28 mouse cellular contexts compared by ENCODE assay signal in the genomic region with DNA sequence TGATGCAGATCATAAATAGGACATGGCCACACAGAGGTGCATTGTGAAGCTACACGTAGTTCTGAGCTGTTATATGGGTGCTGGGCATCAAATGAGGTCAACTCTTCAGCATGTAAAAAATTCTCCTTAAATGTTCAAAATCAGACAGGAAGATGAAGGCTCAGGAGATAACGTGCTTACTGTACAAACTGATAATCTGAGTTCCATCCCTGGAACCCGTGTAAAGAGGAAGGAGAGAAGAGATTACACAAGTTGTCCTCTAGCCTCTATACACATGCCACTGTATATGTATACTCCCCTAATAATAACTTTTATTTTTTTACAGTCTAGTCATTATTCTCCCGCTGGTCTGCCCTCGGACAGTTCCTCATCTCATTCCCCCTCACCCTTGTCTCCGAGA. TPM values are rescaled to one million over a fixed set of nuclear protein-coding genes. Genes with fewer than 3 reads are reported as not detected.
DNase-seq lines count a peak whose midpoint lies in the region; ATAC-seq and TF ChIP-seq lines count a peak whose summit lies in the region.
"Had no signal": no experiment of that assay in that cellular context is flagged by ENCODE, and none has a peak within 500 bp of the region (broad histone marks: within the 10 kb centered on the region; RNA-seq: fewer than 3 reads in every experiment).

No protein-coding gene starts in this region.

- no peaks in the 10 kb centered on the region for H3K9me3 ChIP-seq in liver, embryonic 14.5 days (ENCODE audit: control insufficient read depth, low read length)
- H3K9me3 ChIP-seq in liver, postnatal 0 days (ENCODE audit: low read length), result no peaks in the 10 kb centered on the region
- no peaks in the 10 kb centered on the region for H3K9me3 ChIP-seq in ES-Bruce4 (replicated peaks; ENCODE audit: control insufficient read depth, insufficient read depth, low read length, poor library complexity, severe bottlenecking)
- H3K9me3 ChIP-seq: embryonic facial prominence, embryonic 10.5 days; embryonic facial prominence, embryonic 13.5 days; forebrain, embryonic 12.5 days; forebrain, embryonic 15.5 days; heart, embryonic 10.5 days; hindbrain, embryonic 10.5 days had no signal

- 0 out of 2 replicates have a peak, but pooled peaks have one; percentile 36 for ATAC-seq in liver, embryonic 14.5 days (ENCODE audit: insufficient read depth)
- ATAC-seq in liver, postnatal 0 days, result no peak
- ATAC-seq in granulocyte monocyte progenitor cell, adult 5-6 weeks (replicated peaks; ENCODE audit: poor library complexity, severe bottlenecking), result peak; percentile 14; the same call in 1 of the 2 replicates
- ATAC-seq: forebrain, embryonic 15.5 days; hindbrain, postnatal 0 days; inflammation-experienced regulatory T-cells, adult 6 months; intestine, embryonic 16.5 days had no signal

- TF ChIP-seq POLR2A in ES-Bruce4 (IDR thresholded peaks at IDR 0.05; ENCODE audit: insufficient read depth, low read length), result no peak

- H3K27me3 ChIP-seq in liver, embryonic 14.5 days (ENCODE audit: control insufficient read depth, insufficient read depth, low read length), result no peaks in the 10 kb centered on the region
- H3K27me3 ChIP-seq in liver, postnatal 0 days (ENCODE audit: insufficient read depth, low read length), result no peaks in the 10 kb centered on the region
- no peaks in the 10 kb centered on the region for H3K27me3 ChIP-seq in ES-Bruce4 (ENCODE audit: control insufficient read depth, insufficient read depth, low read length, poor library complexity, severe bottlenecking)
- H3K27me3 ChIP-seq: CH12.LX; embryonic facial prominence, embryonic 13.5 days; forebrain, embryonic 12.5 days; forebrain, embryonic 15.5 days had no signal

- no peak for TF ChIP-seq CTCF in liver, embryonic 14.5 days (IDR thresholded peaks at IDR 0.05; ENCODE audit: low read depth)
- TF ChIP-seq CTCF in liver, postnatal 0 days (IDR thresholded peaks at IDR 0.05; ENCODE audit: low read depth), result no peak
- no peak for TF ChIP-seq CTCF in ES-Bruce4 (IDR thresholded peaks at IDR 0.05; ENCODE audit: low read depth, low read length)

- no peak overlapping the region for H3K4me3 ChIP-seq in liver, embryonic 14.5 days (ENCODE audit: insufficient read depth in 1 of 2, low read depth in 2 of 2, low read length in 2 of 2)
- H3K4me3 ChIP-seq in liver, postnatal 0 days (ENCODE audit: low read depth, low read length), result no peak overlapping the region
- H3K4me3 ChIP-seq in ES-Bruce4 (ENCODE audit: low read depth, low read length), result no peak overlapping the region
- H3K4me3 ChIP-seq: embryonic facial prominence, embryonic 10.5 days; embryonic facial prominence, embryonic 13.5 days; erythroblast, embryonic 14.5 days; forebrain, embryonic 12.5 days; forebrain, embryonic 15.5 days; heart, adult 2 months; heart, embryonic 10.5 days; hindbrain, embryonic 10.5 days had no signal

- no peaks in the 10 kb centered on the region for H3K4me1 ChIP-seq in liver, embryonic 14.5 days (replicated peaks; ENCODE audit: control insufficient read depth in 2 of 2, insufficient read depth in 2 of 2, low read length in 1 of 2)
- peaks cover 6% of the 10 kb centered on the region for H3K4me1 ChIP-seq in liver, postnatal 0 days (ENCODE audit: insufficient read depth)
- H3K4me1 ChIP-seq in ES-Bruce4 (ENCODE audit: control insufficient read depth, insufficient read depth, low read length), result no peaks in the 10 kb centered on the region
- H3K4me1 ChIP-seq: embryonic facial prominence, embryonic 10.5 days; embryonic facial prominence, embryonic 13.5 days; forebrain, embryonic 12.5 days; forebrain, embryonic 15.5 days; hindbrain, embryonic 10.5 days had no signal

- TF ChIP-seq EP300 in liver, embryonic 14.5 days (IDR thresholded peaks at IDR 0.05; ENCODE audit: low read depth), result no peak
- no peak for TF ChIP-seq EP300 in liver, postnatal 0 days (IDR thresholded peaks at IDR 0.05; ENCODE audit: low read depth)
- TF ChIP-seq EP300 in ES-Bruce4 (IDR thresholded peaks at IDR 0.05; ENCODE audit: insufficient read depth, low read depth, low read length), result no peak

- H3K36me3 ChIP-seq in liver, embryonic 14.5 days (replicated peaks; ENCODE audit: control insufficient read depth, insufficient read depth, low read depth), result no peaks in the 10 kb centered on the region
- H3K36me3 ChIP-seq in liver, postnatal 0 days (replicated peaks; ENCODE audit: insufficient read depth, low read length), result no peaks in the 10 kb centered on the region
- H3K36me3 ChIP-seq in ES-Bruce4 (ENCODE audit: control insufficient read depth, insufficient read depth, low read length, poor library complexity, severe bottlenecking), result no peaks in the 10 kb centered on the region
- H3K36me3 ChIP-seq: forebrain, embryonic 12.5 days; forebrain, embryonic 15.5 days; heart, embryonic 10.5 days had no signal

- no peak overlapping the region for H3K9ac ChIP-seq in liver, embryonic 14.5 days (replicated peaks)
- no peak overlapping the region for H3K9ac ChIP-seq in liver, postnatal 0 days (replicated peaks)
- H3K9ac ChIP-seq in ES-Bruce4 (ENCODE audit: low read depth, poor library complexity, severe bottlenecking), result no peak overlapping the region
- H3K9ac ChIP-seq: embryonic facial prominence, embryonic 13.5 days; forebrain, embryonic 12.5 days; forebrain, embryonic 15.5 days; hindbrain, embryonic 14.5 days had no signal

- WGBS in liver, embryonic 14.5 days (ENCODE audit: insufficient replicate concordance), result 34% methylated on average over 6 of the region's 6 CpGs
- WGBS in liver, postnatal 0 days (ENCODE audit: insufficient replicate concordance), result 54% methylated on average over 6 of the region's 6 CpGs

- no peak for DNase-seq in liver, embryonic 14.5 days (ENCODE audit: low read depth in 3 of 3, low spot score in 3 of 3)
- DNase-seq in liver, postnatal 0 days, result no peak
- no peak for DNase-seq in right cerebral cortex, postnatal 25 days
- no peak for DNase-seq in adrenal gland, postnatal 36 days
- DNase-seq: adrenal gland, adult 2 months; adrenal gland, postnatal 14 days; cerebellum, adult 11-12 months; cerebellum, adult 8-10 months; cerebellum, postnatal 10 days; cerebellum, postnatal 36 days; embryo, embryonic 11 days; gastrocnemius, postnatal 10 days; heart, adult 2 months; kidney, adult 18-20 months had no signal

- H3K27ac ChIP-seq in liver, embryonic 14.5 days, result no peak overlapping the region
- no peak overlapping the region for H3K27ac ChIP-seq in liver, postnatal 0 days (ENCODE audit: low read depth)
- H3K27ac ChIP-seq in ES-Bruce4 (ENCODE audit: insufficient read depth, low read length), result peak overlapping the region; percentile 38
- H3K27ac ChIP-seq: embryonic facial prominence, embryonic 10.5 days; embryonic facial prominence, embryonic 13.5 days; forebrain, embryonic 12.5 days; forebrain, embryonic 15.5 days; heart, adult 2 months; heart, embryonic 10.5 days; hindbrain, embryonic 10.5 days; hindbrain, embryonic 14.5 days; hindbrain, postnatal 0 days had no signal

- no peak overlapping the region for H3K4me2 ChIP-seq in liver, embryonic 14.5 days (ENCODE audit: low read depth)
- H3K4me2 ChIP-seq in liver, postnatal 0 days (ENCODE audit: low read depth, low read length), result no peak overlapping the region
- H3K4me2 ChIP-seq: embryonic facial prominence, embryonic 13.5 days; forebrain, embryonic 12.5 days; forebrain, embryonic 15.5 days; hindbrain, embryonic 14.5 days had no signal

RNA-seq across cellular contexts. Expression of gene Tet2, which starts 21.7 kb away (rescaled TPM):
- polyA plus RNA-seq in liver, embryonic 14.5 days (2012; rRNA removed), result 1.9 and 2.5 TPM in 2 replicates
- 1.7 and 2.4 TPM in 2 replicates for polyA plus RNA-seq in liver, embryonic 14.5 days (2014; fragmentation: Nextera tagmentation; extraction: Ambion mirVana)
- polyA plus RNA-seq in liver, postnatal 0 days (2015; fragmentation: Nextera tagmentation; extraction: Ambion mirVana), result 3.9 and 4.3 TPM in 2 replicates
- polyA plus RNA-seq in ES-Bruce4 (2011; ENCODE audit: insufficient read depth, insufficient read length, low read depth, missing spikeins), result 59.1 and 62.6 TPM in 2 replicates
- total RNA-seq in granulocyte monocyte progenitor cell, adult 5-6 weeks (2014; fragmentation: Nextera tagmentation), result 79.7 and 95.8 TPM in 2 replicates
- total RNA-seq in granulocyte monocyte progenitor cell, adult 5-6 weeks (2017), result 60.2 and 63.6 TPM in 2 replicates
- 10 to 100 TPM; 34.1 to 39.5 TPM for total RNA-seq in adrenal gland, postnatal 36 days (2021)

Comparison
In these comparisons a context has a peak if more than half of its experiments do, and no peak if none do; other contexts are left out.
1. RNA of gene Tet2, which starts 21.7 kb away (polyA plus RNA-seq): 59.1 to 62.6 TPM in ES-Bruce4; 3.9 to 4.3 TPM in liver, postnatal 0 days and 1.7 to 2.5 TPM in liver, embryonic 14.5 days; every median in the first group is over 10 times any median in the second.